Mouse (Mus musculus): Measurements from ENCODE around the gene Sult2a7. TPM values are rescaled to one million over a fixed set of nuclear protein-coding genes. Genes with fewer than 3 reads are reported as not detected.

Gene Sult2a7
- not detected in 2 replicates for polyA plus RNA-seq (2012)

DNA sequence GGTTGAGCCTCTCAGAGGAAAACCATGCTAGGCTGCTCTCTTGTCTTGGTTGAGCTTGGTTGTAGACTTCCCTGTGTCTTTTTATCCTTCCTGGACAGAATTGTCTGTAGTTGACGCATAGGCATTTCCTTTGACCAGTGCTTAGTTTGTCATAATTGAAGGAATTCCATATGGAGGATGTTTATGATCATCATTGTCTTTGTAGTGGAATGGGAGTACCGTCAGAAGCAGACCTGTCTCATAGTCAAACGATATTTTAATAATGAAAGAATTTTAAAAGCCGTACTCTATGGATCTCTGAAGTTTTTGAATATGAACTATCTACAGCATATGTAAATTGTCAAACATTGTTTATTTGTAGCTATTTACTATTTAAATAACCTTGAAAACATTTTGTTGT lies at the start of gene Sult2a7:
TSS of gene Sult2a7 (minus strand) at position 101 of the 400 bp plus-strand sequence.
- Histone ChIP-seq H3K4me1 (ENCODE audit: control insufficient read depth) (no peaks in the 10 kb centered on the region), H3K4me3 (replicated peaks) (no peak within 1 kb of the TSS), H3K36me3 (ENCODE audit: control insufficient read depth) (no peaks in the 10 kb centered on the region), H3K9me3 (ENCODE audit: control insufficient read depth, low read length) (peaks cover 5% of the 10 kb centered on the region; the same call in 1 of the 2 replicates), H3K27me3 (ENCODE audit: control insufficient read depth) (no peaks in the 10 kb centered on the region)
- TF ChIP-seq GATA1 (IDR thresholded peaks at IDR 0.05; ENCODE audit: low read length), result no peak
- TF ChIP-seq TAL1 (IDR thresholded peaks at IDR 0.05; ENCODE audit: low read length), result no peak

DNA sequence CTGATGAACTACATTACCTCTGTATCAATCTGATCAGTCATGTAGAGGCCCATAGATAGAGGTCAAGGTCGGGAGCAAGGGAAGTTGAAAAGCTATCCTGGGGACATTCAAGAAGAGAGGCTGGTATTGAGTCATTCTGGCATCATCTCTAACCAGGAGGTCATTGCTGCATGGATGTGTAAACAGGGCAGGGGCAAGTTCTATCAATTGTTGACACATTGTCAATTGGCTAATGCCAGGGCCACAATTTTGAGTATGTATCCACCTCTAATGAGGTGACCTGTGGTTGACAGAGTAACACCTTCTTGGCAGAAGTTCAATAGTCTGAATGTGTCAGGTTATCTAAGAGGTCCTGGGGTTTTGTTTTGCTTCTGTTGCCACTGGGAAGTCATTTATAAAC lies 31.2 kb upstream of the Sult2a7 start:
- TF ChIP-seq GATA1 (IDR thresholded peaks at IDR 0.05; ENCODE audit: low read length) (no peak), TAL1 (IDR thresholded peaks at IDR 0.05; ENCODE audit: low read length) (no peak)
- no peaks in the 10 kb centered on the region for H3K27me3 ChIP-seq (ENCODE audit: control insufficient read depth)
- no peaks in the 10 kb centered on the region for H3K9me3 ChIP-seq (ENCODE audit: control insufficient read depth, low read length)
- no peaks in the 10 kb centered on the region for H3K36me3 ChIP-seq (ENCODE audit: control insufficient read depth)
- no peak overlapping the region for H3K4me3 ChIP-seq (replicated peaks)
- H3K4me1 ChIP-seq (ENCODE audit: control insufficient read depth), result no peaks in the 10 kb centered on the region

DNA sequence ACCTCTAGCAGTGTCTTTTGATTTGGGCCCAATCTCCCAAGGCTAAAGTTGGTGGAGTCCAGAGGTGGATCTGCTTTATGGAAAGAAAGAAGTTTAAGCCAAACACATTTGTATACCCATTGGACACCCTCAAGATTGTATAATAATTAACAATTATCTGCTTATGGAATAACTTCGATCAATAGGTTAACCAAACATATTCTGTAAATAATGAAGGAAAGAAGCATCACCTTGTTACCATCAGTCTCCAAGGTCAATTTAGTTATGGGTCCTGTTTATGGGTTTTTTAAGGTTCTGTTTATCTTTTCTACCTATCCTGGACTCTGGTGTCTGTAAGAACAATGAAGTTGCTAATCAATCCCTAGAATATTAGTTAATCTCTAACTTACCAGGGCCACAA lies 28.6 kb upstream of the Sult2a7 start:
- peaks cover 7% of the 10 kb centered on the region for H3K9me3 ChIP-seq (ENCODE audit: control insufficient read depth, low read length)
- no peaks in the 10 kb centered on the region for H3K27me3 ChIP-seq (ENCODE audit: control insufficient read depth)
- no peaks in the 10 kb centered on the region for H3K36me3 ChIP-seq (ENCODE audit: control insufficient read depth)
- TF ChIP-seq GATA1 (IDR thresholded peaks at IDR 0.05; ENCODE audit: low read length), result no peak
- no peak for TF ChIP-seq TAL1 (IDR thresholded peaks at IDR 0.05; ENCODE audit: low read length)
- H3K4me3 ChIP-seq (replicated peaks), result no peak overlapping the region
- H3K4me1 ChIP-seq (ENCODE audit: control insufficient read depth), result no peaks in the 10 kb centered on the region

DNA sequence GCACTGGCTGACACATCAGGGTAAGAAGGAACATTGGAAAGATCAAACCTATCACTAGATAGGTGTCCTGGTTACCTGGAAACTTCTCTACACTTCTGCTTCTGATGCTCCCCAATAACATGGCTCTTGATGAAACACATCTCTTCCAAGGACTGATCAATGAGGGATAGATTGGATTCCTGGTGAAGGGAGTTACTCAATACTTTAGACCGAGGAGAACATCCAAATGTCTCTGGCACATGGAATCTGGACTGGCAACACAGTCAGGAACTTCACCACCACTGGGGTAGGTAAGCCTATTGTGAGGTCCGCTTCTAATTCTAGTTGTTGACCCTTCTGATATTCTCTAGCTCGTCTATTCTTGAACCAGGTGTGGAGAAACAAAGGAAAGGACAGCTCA lies 24.3 kb upstream of the Sult2a7 start:
- Histone ChIP-seq H3K4me1 (ENCODE audit: control insufficient read depth) (no peaks in the 10 kb centered on the region), H3K9me3 (ENCODE audit: control insufficient read depth, low read length) (peaks cover 11% of the 10 kb centered on the region), H3K27me3 (ENCODE audit: control insufficient read depth) (no peaks in the 10 kb centered on the region), H3K36me3 (ENCODE audit: control insufficient read depth) (no peaks in the 10 kb centered on the region), H3K4me3 (replicated peaks) (no peak overlapping the region)
- TF ChIP-seq TAL1 (IDR thresholded peaks at IDR 0.05; ENCODE audit: low read length) (no peak), GATA1 (IDR thresholded peaks at IDR 0.05; ENCODE audit: low read length) (no peak)

DNA sequence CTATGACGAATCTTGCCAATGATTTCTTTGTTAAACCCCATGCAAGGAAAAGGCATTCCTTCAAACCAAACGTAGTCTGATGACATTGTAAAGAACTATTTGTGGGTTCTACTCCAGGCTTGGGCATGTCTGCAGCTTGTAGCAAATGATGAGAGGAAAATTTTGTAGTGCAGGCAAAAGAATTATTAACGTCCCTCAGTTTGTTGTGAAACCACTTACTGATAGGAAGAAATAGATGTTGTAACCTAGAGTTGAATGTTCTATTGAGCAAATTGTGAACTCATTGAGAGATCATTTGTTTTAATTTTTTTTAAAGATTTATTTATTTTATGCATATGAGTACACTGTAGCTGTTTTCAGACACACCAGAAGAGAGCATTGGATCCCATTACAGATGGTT lies 1.1 kb downstream of the Sult2a7 start:
- Histone ChIP-seq H3K36me3 (ENCODE audit: control insufficient read depth) (no peaks in the 10 kb centered on the region), H3K4me1 (ENCODE audit: control insufficient read depth) (no peaks in the 10 kb centered on the region), H3K9me3 (ENCODE audit: control insufficient read depth, low read length) (peaks cover 5% of the 10 kb centered on the region; the same call in 1 of the 2 replicates), H3K4me3 (replicated peaks) (no peak overlapping the region), H3K27me3 (ENCODE audit: control insufficient read depth) (no peaks in the 10 kb centered on the region)
- no peak for TF ChIP-seq TAL1 (IDR thresholded peaks at IDR 0.05; ENCODE audit: low read length)
- TF ChIP-seq GATA1 (IDR thresholded peaks at IDR 0.05; ENCODE audit: low read length), result no peak

DNA sequence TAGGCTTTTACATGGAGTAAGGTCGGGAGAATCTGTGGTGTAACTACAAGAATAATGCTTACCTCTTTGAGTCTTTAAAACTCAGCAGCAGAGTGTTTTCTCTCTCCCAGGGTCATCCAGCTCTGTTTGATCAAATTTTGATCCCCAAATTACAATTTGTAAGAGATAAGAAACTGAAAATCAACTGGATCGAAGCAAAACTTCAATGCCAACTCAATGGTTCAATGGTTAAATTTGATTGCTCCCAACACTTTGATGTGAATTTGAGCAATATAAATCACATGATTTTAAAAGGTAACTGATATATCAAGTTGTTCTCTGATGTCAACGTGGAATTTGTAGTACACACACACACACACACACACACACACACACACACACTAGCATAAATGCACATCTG lies 47.5 kb downstream of the Sult2a7 start, which contains the start of gene Sult2a8:
TSS of gene Sult2a8 (minus strand) at position 236 of the 400 bp plus-strand sequence.
- TF ChIP-seq TAL1 (IDR thresholded peaks at IDR 0.05; ENCODE audit: low read length) (no peak), GATA1 (IDR thresholded peaks at IDR 0.05; ENCODE audit: low read length) (no peak)
- Histone ChIP-seq H3K36me3 (ENCODE audit: control insufficient read depth) (no peaks in the 10 kb centered on the region), H3K9me3 (ENCODE audit: control insufficient read depth, low read length) (peaks cover 5% of the 10 kb centered on the region), H3K4me1 (ENCODE audit: control insufficient read depth) (no peaks in the 10 kb centered on the region), H3K4me3 (replicated peaks) (no peak within 1 kb of the TSS), H3K27me3 (ENCODE audit: control insufficient read depth) (no peaks in the 10 kb centered on the region)

DNA sequence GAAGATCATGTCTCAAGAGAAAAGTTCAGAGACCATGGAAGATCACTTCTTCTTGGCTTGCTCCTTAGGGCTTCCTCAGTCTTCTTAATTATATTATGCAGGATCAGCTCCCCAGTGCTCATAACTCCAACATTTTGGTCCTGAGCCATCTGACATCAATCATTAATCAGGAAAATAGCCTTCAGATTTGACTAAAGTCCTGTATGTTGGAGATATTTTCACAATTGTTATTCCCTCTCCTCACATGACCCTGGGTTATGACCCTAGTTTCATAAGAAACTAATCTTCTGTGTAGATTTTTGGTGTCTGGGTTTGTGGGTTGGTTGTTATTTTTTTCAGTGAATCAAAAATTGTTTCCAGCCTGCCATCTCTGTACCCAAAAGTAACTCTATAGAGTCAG lies 54.4 kb downstream of the Sult2a7 start:
- Histone ChIP-seq H3K4me1 (ENCODE audit: control insufficient read depth) (no peaks in the 10 kb centered on the region), H3K4me3 (replicated peaks) (no peak overlapping the region), H3K27me3 (ENCODE audit: control insufficient read depth) (no peaks in the 10 kb centered on the region), H3K9me3 (ENCODE audit: control insufficient read depth, low read length) (peaks cover 8% of the 10 kb centered on the region), H3K36me3 (ENCODE audit: control insufficient read depth) (no peaks in the 10 kb centered on the region)
- no peak for TF ChIP-seq TAL1 (IDR thresholded peaks at IDR 0.05; ENCODE audit: low read length)
- no peak for TF ChIP-seq GATA1 (IDR thresholded peaks at IDR 0.05; ENCODE audit: low read length)

DNA sequence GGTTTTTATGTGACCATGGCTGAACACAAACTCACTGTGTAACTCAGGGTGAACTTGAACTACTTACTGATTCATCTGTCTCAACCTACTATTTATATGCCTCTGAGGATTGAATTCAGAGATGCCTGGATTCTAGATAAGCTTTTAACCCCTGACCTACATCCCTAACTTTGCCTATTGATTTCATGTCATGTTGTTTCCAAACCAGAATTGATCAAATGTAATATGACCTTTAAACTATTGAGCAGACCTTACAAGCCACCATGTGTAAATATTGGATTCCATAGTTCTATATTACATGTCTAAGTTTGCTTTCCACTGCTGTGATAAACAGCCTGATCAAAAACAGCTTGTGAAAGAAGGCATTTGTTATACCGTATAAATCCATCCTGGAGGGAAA lies 55.5 kb downstream of the Sult2a7 start:
- Histone ChIP-seq H3K4me3 (replicated peaks) (no peak overlapping the region), H3K9me3 (ENCODE audit: control insufficient read depth, low read length) (peaks cover 2% of the 10 kb centered on the region; the same call in 1 of the 2 replicates), H3K36me3 (ENCODE audit: control insufficient read depth) (no peaks in the 10 kb centered on the region), H3K4me1 (ENCODE audit: control insufficient read depth) (no peaks in the 10 kb centered on the region), H3K27me3 (ENCODE audit: control insufficient read depth) (no peaks in the 10 kb centered on the region)
- TF ChIP-seq TAL1 (IDR thresholded peaks at IDR 0.05; ENCODE audit: low read length), result no peak

DNA sequence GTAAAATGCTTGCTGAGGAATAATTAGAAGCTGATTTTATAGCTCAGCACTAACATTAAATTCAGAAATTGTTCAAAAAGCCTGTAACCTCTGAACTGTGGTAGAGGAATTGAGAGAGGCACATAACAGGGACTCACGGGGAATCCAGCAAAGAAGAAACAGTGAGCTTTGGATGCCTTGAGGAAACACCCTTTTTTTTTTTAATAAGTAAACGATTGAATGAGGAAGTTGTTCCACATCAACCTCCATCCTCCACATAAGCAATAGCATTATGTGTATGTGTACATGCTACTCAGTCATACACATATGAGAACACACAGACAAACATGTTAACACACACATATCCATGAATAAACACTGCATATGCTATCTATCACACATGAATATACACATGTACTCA lies 56.0 kb downstream of the Sult2a7 start:
- no peaks in the 10 kb centered on the region for H3K4me1 ChIP-seq (ENCODE audit: control insufficient read depth)
- no peak overlapping the region for H3K4me3 ChIP-seq (replicated peaks)
- TF ChIP-seq GATA1 (IDR thresholded peaks at IDR 0.05; ENCODE audit: low read length), result no peak
- TF ChIP-seq TAL1 (IDR thresholded peaks at IDR 0.05; ENCODE audit: low read length), result no peak
- H3K27me3 ChIP-seq (ENCODE audit: control insufficient read depth), result no peaks in the 10 kb centered on the region
- H3K36me3 ChIP-seq (ENCODE audit: control insufficient read depth), result no peaks in the 10 kb centered on the region
- peaks cover 2% of the 10 kb centered on the region; the same call in 1 of the 2 replicates for H3K9me3 ChIP-seq (ENCODE audit: control insufficient read depth, low read length)

Other genes with a start within 250 kb of the Sult2a7 start
- not detected in 2 replicates for gene Sult2a6, start 239.4 kb downstream of the Sult2a7 start, polyA plus RNA-seq (2012)
- gene Obox8, start 160.7 kb downstream of the Sult2a7 start, polyA plus RNA-seq (2012), result not detected in 2 replicates
- not detected in 2 replicates for gene Sult2a8, start 47.5 kb downstream of the Sult2a7 start, polyA plus RNA-seq (2012)
- gene Vmn1r90, start 69.3 kb upstream of the Sult2a7 start, polyA plus RNA-seq (2012), result not detected in 2 replicates
- gene Obox7, start 165.3 kb upstream of the Sult2a7 start, polyA plus RNA-seq (2012), result not detected in 2 replicates